Mouse (Mus musculus) heart, adult 18-20 months (tissue): Measurements from ENCODE around the gene Mybbp1a. TPM values are rescaled to one million over a fixed set of nuclear protein-coding genes. Genes with fewer than 3 reads are reported as not detected.

ENCODE experiments used
- DNase-seq, 2 experiments: peaks; one replicate each; pipeline ENCODE4 v3.0.0; 2021 to 2022; ENCODE audit warnings: mixed read lengths in 1 of 2
- long read RNA-seq, 2 experiments: library from polyadenylated mRNA; stranded (forward); transcript quantifications; one replicate each; pipeline ENCODE4 v2.0.0; 2021
- total RNA-seq, 2 experiments: library from RNA; stranded (reverse); gene quantifications; 2 replicates each; pipeline ENCODE4 v1.2.3; 2021

The Mybbp1a gene
- 10 to 100 TPM; 43.1 to 47.5 TPM for total RNA-seq
- long read RNA-seq, experiment 1, full-length matches to known transcripts, result 28 of 43 reads
- long read RNA-seq, experiment 1, partial matches to known transcripts, result 10 of 43 reads
- long read RNA-seq, experiment 1, other reads (novel, unspliced or antisense), result 5 of 43 reads
- long read RNA-seq, experiment 2, full-length matches to known transcripts, result 9 of 12 reads
- long read RNA-seq, experiment 2, partial matches to known transcripts, result 3 of 12 reads
- long read RNA-seq, experiment 2, other reads (novel, unspliced or antisense), result 0 of 12 reads

- DNase-seq, result peak; percentile 98 to 100
Observed at GRCm38 (mm10) chr11:72440965-72441664, at the start of gene Mybbp1a. Gene Mybbp1a (plus strand): TSS chr11:72441355.

DNA sequence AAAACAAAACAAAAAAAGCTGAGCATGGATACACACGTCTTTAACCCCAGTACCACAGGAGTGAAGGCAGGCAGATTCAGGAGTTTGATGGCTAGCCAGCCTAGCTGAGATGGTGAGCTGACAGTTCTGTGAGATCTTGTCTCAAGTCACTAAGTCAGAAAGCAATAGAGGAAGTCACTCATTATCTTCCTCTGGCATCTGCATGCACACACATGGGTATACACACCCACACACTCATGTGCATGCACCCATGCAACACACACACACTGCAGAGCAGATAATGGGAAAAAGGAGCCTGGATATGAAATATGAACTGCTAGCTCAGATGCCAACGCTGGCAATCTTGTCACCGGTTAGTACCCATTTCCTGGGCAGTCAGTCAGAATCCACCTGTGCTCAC, 47.9 kb upstream of the Mybbp1a start:
- DNase-seq, result no peak

- DNase-seq, result peak; percentile 73 to 76
Observed at GRCm38 (mm10) chr11:72393669-72394068, 47.5 kb upstream of the Mybbp1a start.

- no peak for DNase-seq
Observed at GRCm38 (mm10) chr11:72394694-72395093, 46.5 kb upstream of the Mybbp1a start.

DNA sequence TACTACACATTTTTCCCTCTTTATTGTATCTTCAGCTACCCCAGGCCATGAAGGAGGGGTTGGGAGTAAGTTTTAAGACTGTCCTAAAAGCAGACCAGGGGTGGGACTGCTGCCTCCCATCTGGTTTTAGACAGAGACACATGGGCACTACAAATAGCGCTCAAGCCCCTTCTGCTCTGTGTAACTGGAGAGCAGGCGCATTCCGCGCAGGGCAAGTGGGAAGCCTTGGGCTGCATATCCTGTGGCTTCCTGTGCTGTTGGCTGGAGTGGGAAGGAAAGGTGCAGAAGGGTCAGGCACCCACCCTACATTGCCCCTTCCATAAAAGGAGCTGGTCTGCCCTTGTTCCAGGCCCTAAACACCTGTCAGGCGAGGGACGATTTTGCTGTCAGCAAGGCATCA, 45.5 kb upstream of the Mybbp1a start:
- DNase-seq, result no peak

DNA sequence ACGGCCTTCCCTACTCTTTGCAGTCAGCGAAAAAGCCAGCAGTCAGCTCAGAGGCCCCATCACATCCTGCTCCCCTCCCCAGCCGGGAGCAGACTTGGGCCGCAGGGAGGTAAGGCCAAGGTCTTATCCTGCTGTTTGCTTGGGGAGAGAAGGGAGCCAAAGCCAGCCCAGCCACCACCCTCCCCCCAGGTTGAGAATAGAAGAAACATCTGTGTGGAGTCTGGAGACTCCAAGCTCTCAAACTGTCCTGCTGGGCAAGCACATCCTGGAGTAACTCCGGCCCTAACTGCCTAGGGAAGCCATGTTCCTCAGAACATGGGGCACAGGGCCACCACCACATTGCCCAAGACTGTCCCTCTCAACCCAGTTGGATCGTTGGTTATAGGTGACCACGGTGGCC, 44.5 kb upstream of the Mybbp1a start:
- peak in 1 of 2 experiments; percentile 82 for DNase-seq

DNA sequence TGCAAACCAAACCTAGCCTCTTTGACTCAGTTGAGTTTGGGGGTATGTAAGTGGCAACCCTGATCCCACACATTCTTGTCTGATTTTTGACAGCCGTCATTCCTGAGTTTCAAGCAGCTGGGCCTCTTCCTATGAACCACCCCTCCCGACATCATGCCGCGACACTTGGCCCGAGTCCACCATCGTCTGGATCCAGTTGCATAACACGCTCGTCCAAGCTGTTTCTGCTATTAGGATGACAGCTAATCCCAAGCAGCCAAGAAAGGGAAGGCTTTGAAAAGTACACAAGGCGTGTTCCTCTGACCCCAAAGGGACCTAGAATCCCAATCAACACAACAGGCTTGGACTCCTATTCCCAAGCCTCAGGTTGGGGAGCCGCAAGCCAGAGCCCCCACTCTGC, 44.1 kb upstream of the Mybbp1a start:
- peak; percentile 94 to 95 for DNase-seq

- DNase-seq, result no peak
Observed at GRCm38 (mm10) chr11:72397811-72398525, 43.2 kb upstream of the Mybbp1a start.

DNA sequence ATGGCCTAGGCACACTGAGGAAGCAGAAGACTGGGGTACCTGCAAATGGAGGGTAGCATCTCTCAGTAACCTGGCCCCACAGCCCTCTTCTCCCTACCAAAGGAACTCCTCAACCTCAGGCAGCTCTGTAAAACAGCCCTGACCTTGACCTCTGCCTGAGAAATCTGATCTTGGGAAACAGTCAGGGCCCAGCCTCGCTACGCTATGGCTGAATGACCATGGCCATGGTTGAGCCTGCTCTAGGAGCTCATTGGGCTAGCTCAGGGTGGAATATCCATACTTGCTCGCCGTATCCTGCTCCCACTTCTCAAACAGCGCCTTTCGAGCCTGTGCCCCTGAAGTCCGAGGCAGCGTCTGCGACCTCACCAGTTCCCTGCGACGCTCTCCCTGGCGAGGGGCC, 40.1 kb upstream of the Mybbp1a start:
- no peak for DNase-seq

- DNase-seq, result no peak
Observed at GRCm38 (mm10) chr11:72402017-72402416, 39.1 kb upstream of the Mybbp1a start.

DNA sequence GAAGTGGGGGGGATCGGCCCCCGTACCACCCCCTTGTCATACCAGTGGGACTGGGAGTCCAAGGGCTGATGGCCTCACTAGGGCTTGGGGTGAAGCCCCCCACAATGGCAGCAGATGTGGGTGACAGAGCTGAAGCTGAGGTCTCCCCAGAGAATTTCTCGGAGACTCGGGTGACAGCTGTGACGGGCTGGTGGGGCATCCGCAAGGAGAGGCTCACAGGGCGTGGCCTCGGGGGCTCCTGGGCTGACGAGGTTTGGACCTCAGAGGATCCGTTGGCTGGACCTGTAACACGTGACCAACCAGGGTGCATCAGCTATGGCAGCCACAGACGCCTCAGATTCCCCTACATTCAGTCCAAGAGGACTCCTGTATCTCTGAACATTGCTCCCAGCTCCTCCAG, 38.2 kb upstream of the Mybbp1a start:
- no peak for DNase-seq

DNA sequence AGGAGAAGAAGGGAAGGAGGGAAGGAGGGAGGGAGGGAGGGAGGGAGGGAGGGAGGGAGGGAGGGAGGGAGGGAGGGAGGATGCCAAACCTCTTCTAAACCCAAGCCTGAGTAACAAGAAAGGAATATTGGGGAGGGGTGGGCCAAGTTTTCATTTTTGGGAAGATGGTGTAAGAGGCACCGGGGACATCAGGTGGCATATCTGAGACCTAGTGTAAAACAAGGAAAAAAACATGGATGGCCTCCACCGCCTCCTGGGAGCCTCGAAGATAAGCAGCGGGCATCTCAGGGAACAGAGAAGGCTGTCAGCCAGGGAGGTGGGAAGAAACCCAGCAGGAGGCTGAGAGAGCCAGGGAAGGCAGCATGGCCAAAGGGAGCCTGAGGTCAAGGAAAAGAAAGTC, 35.6 kb upstream of the Mybbp1a start:
- no peak for DNase-seq

DNA sequence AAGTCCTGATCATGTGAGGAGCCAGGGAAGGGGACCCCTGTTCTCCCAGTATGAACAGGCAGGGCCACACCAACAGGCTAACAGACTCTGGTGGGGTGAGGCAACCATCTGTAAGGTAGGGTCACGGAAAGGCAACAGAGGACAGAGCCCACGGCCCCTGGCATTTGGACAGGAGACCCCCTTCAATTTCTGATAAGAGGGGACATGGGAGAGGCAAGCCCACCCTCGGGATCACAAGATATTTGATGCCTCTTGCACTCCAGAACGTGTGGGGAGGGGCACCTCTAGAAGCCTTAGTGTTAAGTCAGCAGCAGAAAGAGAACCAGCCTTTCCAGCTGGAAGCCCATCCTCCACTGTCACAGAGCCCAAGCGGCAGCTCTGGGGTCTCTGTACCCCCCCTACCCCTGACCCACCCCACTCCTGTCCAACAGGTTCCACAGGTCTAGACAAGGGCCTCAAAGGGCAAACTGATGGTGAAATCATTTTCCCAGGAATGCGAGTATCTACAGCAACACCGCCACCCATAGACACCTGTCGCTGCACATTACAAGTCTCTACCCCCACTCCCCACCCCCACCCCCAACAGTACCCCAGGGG, 35.0 kb upstream of the Mybbp1a start:
- no peak for DNase-seq

DNA sequence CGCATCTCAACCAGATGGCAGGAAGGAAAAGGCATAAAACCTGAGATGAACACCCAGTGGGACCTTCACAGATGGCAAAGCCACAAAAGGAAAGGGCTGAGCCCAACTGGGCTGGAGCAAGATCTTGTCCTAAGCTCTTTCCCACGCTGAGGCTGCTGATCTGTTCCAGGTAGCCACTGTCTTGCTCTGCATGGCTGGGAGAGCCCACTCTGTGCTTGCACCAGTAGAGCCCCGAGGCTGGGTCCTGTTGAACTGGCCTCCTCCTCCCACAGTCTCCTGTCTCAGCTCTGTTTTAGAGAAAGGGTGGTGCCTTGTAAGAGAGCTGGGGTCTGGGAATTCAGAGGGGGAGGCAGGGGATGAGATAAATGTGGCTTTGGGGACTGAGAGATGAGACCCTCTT, 34.1 kb upstream of the Mybbp1a start:
- no peak for DNase-seq

DNA sequence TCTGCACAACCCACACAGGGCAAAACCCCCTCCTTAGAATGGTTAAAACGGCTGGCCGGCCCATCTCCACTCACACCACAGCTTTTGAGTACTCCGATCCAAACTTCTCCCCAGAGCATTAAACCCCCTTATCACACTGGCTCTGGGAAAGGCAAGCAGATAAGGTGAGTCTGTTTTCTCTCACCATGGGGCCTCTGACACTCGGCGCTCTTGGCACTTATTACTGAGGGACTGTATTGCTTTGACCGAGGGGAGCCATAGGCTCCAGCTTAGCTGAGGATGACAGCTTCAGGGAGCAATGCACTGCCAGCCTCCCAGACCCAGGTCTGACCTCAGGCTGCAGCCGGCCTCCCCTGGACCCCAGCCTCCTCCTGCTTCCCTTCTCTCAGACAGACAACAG, 33.6 kb upstream of the Mybbp1a start:
- peak; percentile 73 to 82 for DNase-seq

- DNase-seq, result no peak
Observed at GRCm38 (mm10) chr11:72408451-72409170, 32.5 kb upstream of the Mybbp1a start.

DNA sequence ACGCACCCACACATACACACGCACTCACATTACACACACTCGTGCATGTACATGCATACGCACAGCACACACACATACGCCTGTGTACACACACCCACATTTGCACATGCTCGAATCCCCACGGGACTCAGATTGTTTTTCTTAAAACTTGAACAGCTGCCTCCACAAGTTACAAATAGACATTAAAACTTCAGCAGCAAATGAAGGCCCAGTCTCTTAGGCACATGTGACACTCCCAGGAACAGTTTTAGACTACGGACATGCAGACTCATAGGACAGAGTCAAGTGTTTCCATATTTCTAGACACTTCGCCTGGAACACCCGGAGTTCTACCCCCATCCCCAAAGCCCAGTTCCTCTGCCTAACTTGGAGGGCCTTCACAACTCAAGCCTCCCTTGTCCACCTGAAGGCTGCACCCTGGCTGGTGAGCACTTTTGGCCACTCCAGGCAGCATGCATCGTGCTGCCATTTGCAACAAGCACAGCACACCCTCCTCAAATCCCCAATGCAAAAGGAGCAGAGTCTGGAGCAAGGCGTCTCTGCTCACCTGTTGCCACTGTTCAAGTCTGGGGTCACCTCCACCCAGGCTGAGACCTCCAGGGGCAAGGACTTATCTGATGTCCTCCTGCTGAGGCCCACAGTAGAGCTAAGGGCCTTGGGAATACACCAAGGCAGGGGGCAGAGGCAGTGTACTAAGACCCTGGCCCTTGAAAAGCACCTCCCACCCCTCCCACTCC, 31.3 kb upstream of the Mybbp1a start:
- DNase-seq, result no peak

- DNase-seq, result no peak
Observed at GRCm38 (mm10) chr11:72410521-72411092, 30.5 kb upstream of the Mybbp1a start.

- peak; percentile 92 to 95 for DNase-seq
Observed at GRCm38 (mm10) chr11:72411093-72411921, 29.8 kb upstream of the Mybbp1a start, which contains the start of gene Smtnl2. Gene Smtnl2 (minus strand): TSS chr11:72411713.

DNA sequence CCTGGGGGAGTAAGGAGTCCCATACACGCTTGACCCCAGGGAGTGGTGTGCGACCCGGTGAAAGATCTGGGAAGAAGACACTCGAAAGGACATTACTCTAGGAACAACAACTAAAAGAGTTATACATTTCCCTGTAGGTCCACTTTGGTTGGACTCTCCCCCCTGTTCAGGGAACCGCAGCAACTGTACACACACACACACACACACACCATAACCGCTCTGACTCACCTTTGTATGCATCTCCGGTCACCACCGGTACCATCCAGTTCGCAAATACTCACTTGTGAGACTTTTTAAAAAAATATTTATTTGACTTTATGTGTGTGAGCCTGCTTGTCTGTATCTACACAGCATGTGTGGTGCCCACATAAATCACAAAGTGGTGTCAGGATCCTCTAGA, 29.2 kb upstream of the Mybbp1a start:
- DNase-seq, result no peak
